10 mouse cellular contexts compared by ENCODE assay signal in the genomic region with DNA sequence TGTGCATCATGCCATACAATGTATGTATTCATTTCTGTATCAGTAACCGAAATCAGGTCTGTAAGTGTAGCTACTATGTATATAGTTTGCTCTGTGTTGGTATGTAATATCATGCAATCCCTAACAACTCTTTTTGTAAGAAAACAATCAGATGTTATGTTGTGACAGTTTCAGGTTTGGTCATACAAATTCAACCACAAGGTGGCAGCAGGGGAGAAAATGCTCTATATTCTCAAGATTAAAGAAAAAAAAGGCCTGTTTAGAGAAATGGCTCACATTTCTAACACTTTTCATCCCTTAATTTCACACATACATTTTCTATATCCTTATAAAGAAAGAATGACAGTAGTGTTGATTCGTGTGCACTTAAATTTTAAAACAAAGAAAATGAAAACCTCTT.
DNase-seq lines count a peak whose midpoint lies in the region; ATAC-seq lines count a peak whose summit lies in the region.
"Had no signal": no experiment of that assay in that cellular context is flagged by ENCODE, and none has a peak within 500 bp of the region (broad histone marks: within the 10 kb centered on the region; RNA-seq: fewer than 3 reads in every experiment).

No protein-coding gene starts in this region.

- no peaks in the 10 kb centered on the region for H3K27me3 ChIP-seq in kidney, embryonic 15.5 days
- H3K27me3 ChIP-seq: liver, embryonic 13.5 days; neural tube, embryonic 15.5 days had no signal

- H3K27ac ChIP-seq in kidney, embryonic 15.5 days = no peak overlapping the region
- H3K27ac ChIP-seq: liver, embryonic 13.5 days; neural tube, embryonic 15.5 days had no signal

- no peak overlapping the region for H3K9ac ChIP-seq in kidney, embryonic 15.5 days
- H3K9ac ChIP-seq: liver, embryonic 13.5 days; neural tube, embryonic 15.5 days had no signal

- H3K4me3 ChIP-seq in kidney, embryonic 15.5 days (replicated peaks) = no peak overlapping the region
- H3K4me3 ChIP-seq: liver, embryonic 13.5 days; neural tube, embryonic 15.5 days had no signal

- 63% methylated on average over 2 of the region's 2 CpGs for WGBS in kidney, embryonic 15.5 days

- no peak for ATAC-seq in kidney, embryonic 15.5 days (replicated peaks; ENCODE audit: low FRiP score)

- intact Hi-C loops in left cerebral cortex, postnatal 4 days (cut with DNase I) = loop anchor here (10.0 kb wide), 2 partner anchors 598 to 682 kb away; no protein-coding TSS in a partner anchor

- H3K9me3 ChIP-seq in kidney, embryonic 15.5 days (replicated peaks) = no peaks in the 10 kb centered on the region
- H3K9me3 ChIP-seq: liver, embryonic 13.5 days; neural tube, embryonic 15.5 days had no signal

- no peaks in the 10 kb centered on the region for H3K36me3 ChIP-seq in kidney, embryonic 15.5 days
- H3K36me3 ChIP-seq: liver, embryonic 13.5 days; neural tube, embryonic 15.5 days had no signal

- DNase-seq in adrenal gland, postnatal 25 days = peak; percentile 3
- DNase-seq in adrenal gland, adult 2 months = no peak
- peak; percentile 6 to 8 for DNase-seq in kidney, postnatal 4 days
- DNase-seq in NIH3T3 (ENCODE audit: low read depth) = peak; percentile 22
- DNase-seq in left cerebral cortex, postnatal 4 days = peak; percentile 6
- no peak for DNase-seq in gastrocnemius, postnatal 25 days
- DNase-seq in urinary bladder, postnatal 10 days (ENCODE audit: low spot score) = no peak
- DNase-seq: liver, embryonic 13.5 days had no signal

- H3K4me2 ChIP-seq in kidney, embryonic 15.5 days = no peak overlapping the region
- H3K4me2 ChIP-seq: liver, embryonic 13.5 days; neural tube, embryonic 15.5 days had no signal

- no peaks in the 10 kb centered on the region for H3K4me1 ChIP-seq in kidney, embryonic 15.5 days
- H3K4me1 ChIP-seq: liver, embryonic 13.5 days; neural tube, embryonic 15.5 days had no signal

Comparison
In these comparisons a context has a peak if more than half of its experiments do, and no peak if none do; other contexts are left out.
1. DNase-seq: peak in adrenal gland, postnatal 25 days (single experiment), kidney, postnatal 4 days (2 of 2), NIH3T3 (single experiment) and left cerebral cortex, postnatal 4 days (single experiment); none in adrenal gland, adult 2 months (single experiment), gastrocnemius, postnatal 25 days (single experiment) and urinary bladder, postnatal 10 days (single experiment).